Mouse (Mus musculus): ENCODE results near the gene Psen1. TPM values are rescaled to one million over a fixed set of nuclear protein-coding genes. Genes with fewer than 3 reads are reported as not detected.

The Psen1 gene
- 54.9 and 58.6 TPM in 2 replicates for polyA plus RNA-seq (2014; fragmentation: Nextera tagmentation; extraction: Ambion mirVana)

DNA sequence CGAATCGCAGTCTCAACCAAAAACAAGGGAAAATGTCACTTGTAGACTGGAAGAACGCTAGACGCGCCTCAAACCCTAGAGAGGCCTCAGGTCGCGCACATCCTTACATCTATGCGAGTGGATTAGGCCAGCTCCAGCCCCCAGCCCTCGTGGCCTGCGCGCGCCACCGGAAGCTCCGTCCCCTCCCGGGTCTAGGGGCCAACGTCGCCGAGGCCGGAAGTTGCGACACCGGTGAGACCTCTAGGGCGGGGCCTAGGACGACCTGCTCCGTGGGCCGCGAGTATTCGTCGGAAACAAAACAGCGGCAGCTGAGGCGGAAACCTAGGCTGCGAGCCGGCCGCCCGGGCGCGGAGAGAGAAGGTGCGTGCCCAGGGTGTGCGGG, at the start of gene Psen1:
Gene Psen1, plus strand, starts transcription at position 219 of the 382 bp plus-strand sequence.
- Histone ChIP-seq H3K4me1 (ENCODE audit: control insufficient read depth, insufficient read depth, low read length) (peaks cover 6% of the 10 kb centered on the region; the same call in 1 of the 2 replicates), H3K9ac (ENCODE audit: low read depth, low read length) (peak within 1 kb of the TSS; percentile 96), H3K9me3 (replicated peaks; ENCODE audit: control insufficient read depth, low read length) (no peaks in the 10 kb centered on the region), H3K36me3 (ENCODE audit: control insufficient read depth, insufficient read depth, low read length) (no peaks in the 10 kb centered on the region; the same call in 1 of the 2 replicates), H3K27ac (ENCODE audit: low read depth, low read length) (peak within 1 kb of the TSS; percentile 92), H3K27me3 (ENCODE audit: control insufficient read depth, insufficient read depth, low read length) (no peaks in the 10 kb centered on the region), H3K4me3 (ENCODE audit: low read depth, low read length) (peak within 1 kb of the TSS; percentile 96), H3K4me2 (peak within 1 kb of the TSS; percentile 87)
- ATAC-seq (replicated peaks; ENCODE audit: insufficient number of reproducible peaks, low FRiP score, low TSS enrichment), result peak; percentile 98
- under 1% methylated on average over 38 of the region's 38 CpGs for whole genome bisulfite sequencing (ENCODE audit: insufficient replicate concordance)

DNA sequence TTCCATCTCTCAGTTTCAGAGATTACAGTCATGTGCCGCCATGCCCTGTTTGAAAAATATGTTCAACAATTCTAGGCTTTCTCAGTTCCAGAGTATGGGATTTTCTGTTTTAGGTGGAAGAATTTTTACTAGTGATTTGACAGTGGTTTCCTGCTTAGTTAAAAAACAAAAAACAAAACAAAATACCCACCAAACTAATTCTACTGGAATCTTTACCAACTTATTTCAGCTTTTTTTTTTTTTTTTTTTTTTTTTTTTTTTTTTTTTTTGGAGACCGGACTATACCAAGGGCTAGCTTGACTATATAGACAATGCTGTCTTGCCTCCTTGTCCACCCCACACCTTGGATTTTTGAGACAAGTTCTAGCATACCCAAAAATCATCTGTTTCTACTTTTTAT, 46.7 kb upstream of the Psen1 start:
- Histone ChIP-seq H3K36me3 (ENCODE audit: control insufficient read depth, insufficient read depth, low read length) (peaks cover 26% of the 10 kb centered on the region), H3K27me3 (ENCODE audit: control insufficient read depth, insufficient read depth, low read length) (no peaks in the 10 kb centered on the region), H3K27ac (ENCODE audit: low read depth, low read length) (no peak overlapping the region), H3K4me1 (ENCODE audit: control insufficient read depth, insufficient read depth, low read length) (no peaks in the 10 kb centered on the region), H3K9me3 (replicated peaks; ENCODE audit: control insufficient read depth, low read length) (no peaks in the 10 kb centered on the region), H3K4me2 (no peak overlapping the region), H3K4me3 (ENCODE audit: low read depth, low read length) (no peak overlapping the region), H3K9ac (ENCODE audit: low read depth, low read length) (no peak overlapping the region)
- WGBS (ENCODE audit: insufficient replicate concordance), result 96% methylated on average over 2 of the region's 2 CpGs
- no peak for ATAC-seq (replicated peaks; ENCODE audit: insufficient number of reproducible peaks, low FRiP score, low TSS enrichment)

DNA sequence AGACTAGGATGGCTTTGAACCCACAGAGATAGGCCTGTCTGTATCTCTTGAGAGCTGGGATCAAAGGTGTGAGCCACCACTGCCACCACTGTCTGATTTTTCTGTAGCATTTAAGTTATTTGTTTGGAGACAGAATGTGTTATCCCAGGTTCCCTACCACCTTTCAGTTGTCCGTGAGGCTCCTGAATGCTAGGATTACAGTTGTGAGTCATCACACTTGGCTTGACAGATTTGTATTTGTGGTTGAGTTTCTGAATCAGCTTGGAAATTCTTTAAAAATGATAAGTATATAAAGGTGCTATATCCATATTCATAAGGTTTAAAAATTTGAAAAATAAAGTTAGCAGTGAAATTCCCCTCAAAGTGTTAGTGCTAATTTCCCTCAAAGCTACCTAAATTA, 44.8 kb upstream of the Psen1 start:
- H3K4me3 ChIP-seq (ENCODE audit: low read depth, low read length), result no peak overlapping the region
- no peak overlapping the region for H3K27ac ChIP-seq (ENCODE audit: low read depth, low read length)
- H3K4me2 ChIP-seq, result no peak overlapping the region
- no peak overlapping the region for H3K9ac ChIP-seq (ENCODE audit: low read depth, low read length)
- no peak for ATAC-seq (replicated peaks; ENCODE audit: insufficient number of reproducible peaks, low FRiP score, low TSS enrichment)
- no peaks in the 10 kb centered on the region for H3K27me3 ChIP-seq (ENCODE audit: control insufficient read depth, insufficient read depth, low read length)
- WGBS (ENCODE audit: insufficient replicate concordance), result 88% methylated on average over 1 of the region's 1 CpGs
- H3K36me3 ChIP-seq (ENCODE audit: control insufficient read depth, insufficient read depth, low read length), result peaks cover 24% of the 10 kb centered on the region
- no peaks in the 10 kb centered on the region for H3K4me1 ChIP-seq (ENCODE audit: control insufficient read depth, insufficient read depth, low read length)
- H3K9me3 ChIP-seq (replicated peaks; ENCODE audit: control insufficient read depth, low read length), result no peaks in the 10 kb centered on the region

DNA sequence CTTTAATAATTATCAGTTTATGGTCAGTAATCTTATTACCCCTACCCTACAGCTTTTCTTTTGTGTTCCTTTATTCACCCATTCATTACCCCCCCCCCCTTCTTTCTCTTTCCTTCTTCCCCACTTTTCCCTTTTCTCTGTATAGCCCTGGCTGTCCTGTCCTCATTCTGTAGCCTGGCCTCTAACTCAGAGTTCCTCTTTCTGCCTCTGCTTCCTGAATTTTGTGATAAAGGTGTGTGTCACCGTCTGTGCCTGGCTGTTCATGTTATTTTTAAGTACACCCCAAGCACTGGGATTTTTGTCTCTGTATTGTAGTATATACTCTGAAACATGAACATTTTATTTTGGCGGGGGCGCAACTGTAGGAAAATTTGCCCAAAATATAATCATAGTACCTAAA, 37.6 kb upstream of the Psen1 start:
- H3K9ac ChIP-seq (ENCODE audit: low read depth, low read length), result no peak overlapping the region
- no peaks in the 10 kb centered on the region for H3K9me3 ChIP-seq (replicated peaks; ENCODE audit: control insufficient read depth, low read length)
- ATAC-seq (replicated peaks; ENCODE audit: insufficient number of reproducible peaks, low FRiP score, low TSS enrichment), result no peak
- no peak overlapping the region for H3K27ac ChIP-seq (ENCODE audit: low read depth, low read length)
- H3K4me1 ChIP-seq (ENCODE audit: control insufficient read depth, insufficient read depth, low read length), result no peaks in the 10 kb centered on the region
- 82% methylated on average over 3 of the region's 3 CpGs for WGBS (ENCODE audit: insufficient replicate concordance)
- H3K4me2 ChIP-seq, result no peak overlapping the region
- H3K36me3 ChIP-seq (ENCODE audit: control insufficient read depth, insufficient read depth, low read length), result peaks cover 21% of the 10 kb centered on the region
- H3K27me3 ChIP-seq (ENCODE audit: control insufficient read depth, insufficient read depth, low read length), result no peaks in the 10 kb centered on the region
- H3K4me3 ChIP-seq (ENCODE audit: low read depth, low read length), result no peak overlapping the region

DNA sequence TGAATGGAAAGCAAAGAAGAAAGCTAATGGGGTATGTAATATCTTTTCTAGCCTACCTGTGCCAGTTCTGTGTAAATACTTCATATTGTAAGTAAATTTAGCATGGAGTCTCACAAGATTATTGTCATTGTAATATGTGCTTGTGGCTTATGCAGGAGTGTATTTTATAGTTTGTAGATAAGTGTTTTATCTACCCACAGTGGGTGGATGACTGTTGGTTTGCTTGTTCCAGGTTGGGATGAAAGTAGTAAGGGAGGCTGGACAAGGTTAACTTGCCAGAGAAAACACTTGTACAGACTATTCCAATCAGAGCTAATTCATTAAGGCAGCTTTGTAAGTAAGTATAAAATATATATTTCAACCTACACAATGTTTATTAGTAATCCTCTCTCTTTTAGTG, 36.5 kb upstream of the Psen1 start:
- Histone ChIP-seq H3K27ac (ENCODE audit: low read depth, low read length) (no peak overlapping the region), H3K4me1 (ENCODE audit: control insufficient read depth, insufficient read depth, low read length) (no peaks in the 10 kb centered on the region), H3K9me3 (replicated peaks; ENCODE audit: control insufficient read depth, low read length) (no peaks in the 10 kb centered on the region), H3K4me2 (no peak overlapping the region), H3K27me3 (ENCODE audit: control insufficient read depth, insufficient read depth, low read length) (no peaks in the 10 kb centered on the region), H3K9ac (ENCODE audit: low read depth, low read length) (no peak overlapping the region), H3K4me3 (ENCODE audit: low read depth, low read length) (no peak overlapping the region), H3K36me3 (ENCODE audit: control insufficient read depth, insufficient read depth, low read length) (peaks cover 20% of the 10 kb centered on the region)
- ATAC-seq (replicated peaks; ENCODE audit: insufficient number of reproducible peaks, low FRiP score, low TSS enrichment), result no peak

DNA sequence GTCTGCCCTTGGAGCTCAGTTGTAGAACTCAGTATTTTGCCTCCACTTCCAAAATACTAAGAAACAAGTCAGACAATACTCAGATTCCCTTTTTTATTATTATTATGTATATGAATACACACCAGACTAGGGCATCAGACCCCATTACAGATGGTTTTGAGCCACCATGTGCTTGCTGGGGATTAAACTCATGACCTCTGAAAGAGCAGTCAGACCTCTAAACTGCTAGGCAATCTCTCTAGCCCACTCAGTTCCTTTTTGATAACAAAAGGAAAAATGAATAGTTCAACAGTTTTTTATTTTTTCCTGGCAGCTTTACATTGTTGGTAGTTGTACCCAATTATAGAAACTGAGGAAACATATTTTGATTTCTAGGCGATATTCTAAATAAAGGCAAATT, 2.5 kb upstream of the Psen1 start:
- H3K4me3 ChIP-seq (ENCODE audit: low read depth, low read length), result no peak overlapping the region
- H3K4me2 ChIP-seq, result no peak overlapping the region
- ATAC-seq (replicated peaks; ENCODE audit: insufficient number of reproducible peaks, low FRiP score, low TSS enrichment), result no peak
- H3K9ac ChIP-seq (ENCODE audit: low read depth, low read length), result no peak overlapping the region
- no peak overlapping the region for H3K27ac ChIP-seq (ENCODE audit: low read depth, low read length)
- H3K27me3 ChIP-seq (ENCODE audit: control insufficient read depth, insufficient read depth, low read length), result no peaks in the 10 kb centered on the region
- H3K4me1 ChIP-seq (ENCODE audit: control insufficient read depth, insufficient read depth, low read length), result peaks cover 6% of the 10 kb centered on the region; the same call in 1 of the 2 replicates
- 93% methylated on average over 1 of the region's 1 CpGs for WGBS (ENCODE audit: insufficient replicate concordance)
- no peaks in the 10 kb centered on the region for H3K9me3 ChIP-seq (replicated peaks; ENCODE audit: control insufficient read depth, low read length)
- peaks cover 4% of the 10 kb centered on the region; the same call in 1 of the 2 replicates for H3K36me3 ChIP-seq (ENCODE audit: control insufficient read depth, insufficient read depth, low read length)

DNA sequence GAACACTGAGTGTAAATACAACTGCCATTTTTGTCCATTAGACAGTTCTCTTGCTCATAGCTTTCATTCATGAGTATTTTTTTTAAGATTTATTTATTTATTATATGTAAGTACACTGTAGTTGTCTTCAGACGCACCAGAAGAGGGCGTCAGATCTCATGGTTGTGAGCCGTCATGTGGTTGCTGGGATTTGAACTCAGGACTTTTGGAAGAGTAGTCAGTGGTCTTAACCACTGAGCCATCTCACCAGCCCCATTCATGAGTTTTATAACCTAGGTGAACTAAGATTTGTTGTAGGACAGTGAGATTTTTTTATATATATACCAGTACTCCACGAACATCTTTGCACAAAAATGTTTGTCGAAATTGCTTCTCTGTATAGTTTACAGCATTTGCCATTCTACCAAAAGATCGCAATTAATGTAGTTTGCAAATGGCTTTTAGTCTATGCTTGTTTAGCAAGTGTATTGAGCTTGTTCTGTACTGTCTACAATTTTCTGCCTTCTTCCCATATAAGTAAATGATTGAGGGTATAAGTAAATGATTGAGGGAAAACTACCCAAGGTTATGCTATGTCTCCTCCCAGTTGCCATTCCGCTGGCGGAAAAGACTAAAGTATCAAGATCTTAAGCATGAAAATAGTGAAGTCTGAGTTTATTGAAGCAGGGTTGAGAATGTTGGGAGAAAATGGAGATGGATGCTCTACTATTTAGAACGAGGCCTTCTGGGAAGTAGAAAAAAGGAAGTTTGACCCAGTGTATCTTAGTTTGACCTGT, 1.2 kb upstream of the Psen1 start:
- Histone ChIP-seq H3K27me3 (ENCODE audit: control insufficient read depth, insufficient read depth, low read length) (no peaks in the 10 kb centered on the region), H3K4me2 (no peak overlapping the region), H3K9ac (ENCODE audit: low read depth, low read length) (no peak overlapping the region), H3K9me3 (replicated peaks; ENCODE audit: control insufficient read depth, low read length) (no peaks in the 10 kb centered on the region), H3K36me3 (ENCODE audit: control insufficient read depth, insufficient read depth, low read length) (peaks cover 2% of the 10 kb centered on the region; the same call in 1 of the 2 replicates), H3K4me3 (ENCODE audit: low read depth, low read length) (no peak overlapping the region), H3K4me1 (ENCODE audit: control insufficient read depth, insufficient read depth, low read length) (peaks cover 6% of the 10 kb centered on the region; the same call in 1 of the 2 replicates), H3K27ac (ENCODE audit: low read depth, low read length) (0 out of 2 replicates have a peak overlapping the region, but pooled peaks have one; percentile 92)
- WGBS (ENCODE audit: insufficient replicate concordance), result 88% methylated on average over 9 of the region's 9 CpGs
- ATAC-seq (replicated peaks; ENCODE audit: insufficient number of reproducible peaks, low FRiP score, low TSS enrichment), result no peak

DNA sequence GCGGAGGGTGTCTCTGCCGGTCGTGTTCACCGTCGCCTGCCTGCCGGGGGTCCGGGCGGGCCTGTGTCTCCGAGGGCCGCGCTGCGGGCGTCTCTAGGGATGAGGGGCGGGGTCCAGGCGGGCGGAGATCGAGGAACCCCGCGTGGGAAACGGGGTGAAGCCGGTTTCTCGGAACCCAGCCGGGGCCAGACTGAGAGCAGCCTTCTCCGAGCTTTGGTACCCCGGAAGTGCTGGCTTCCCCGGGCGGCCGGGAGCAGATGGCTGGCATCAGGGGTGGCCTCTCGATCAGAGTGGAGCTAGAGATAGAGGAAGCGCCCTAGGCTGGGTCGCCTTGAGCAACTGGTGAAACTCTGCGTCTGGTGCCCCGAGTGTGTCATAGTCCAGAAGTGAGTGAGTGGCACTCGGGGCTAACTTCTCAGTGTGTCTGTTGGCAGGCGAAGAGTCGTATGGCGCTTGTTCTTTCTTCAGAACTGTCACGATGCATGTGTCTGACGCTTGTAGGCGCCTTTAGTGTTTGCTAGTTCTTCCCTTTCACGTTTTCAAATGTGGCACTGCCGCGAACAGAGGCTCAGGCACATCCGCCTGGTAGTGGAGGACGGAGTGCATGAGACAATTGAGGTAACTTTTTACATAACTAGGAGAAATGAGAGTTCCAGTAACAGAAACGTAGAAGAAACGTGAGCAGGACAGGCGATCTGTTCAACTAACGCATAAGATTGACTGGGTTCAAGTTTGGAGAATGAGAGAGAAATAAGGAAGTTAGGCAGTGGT, 549 bp downstream of the Psen1 start:
- Histone ChIP-seq H3K36me3 (ENCODE audit: control insufficient read depth, insufficient read depth, low read length) (no peaks in the 10 kb centered on the region; the same call in 1 of the 2 replicates), H3K27me3 (ENCODE audit: control insufficient read depth, insufficient read depth, low read length) (no peaks in the 10 kb centered on the region), H3K4me3 (ENCODE audit: low read depth, low read length) (peak overlapping the region; percentile 96), H3K27ac (ENCODE audit: low read depth, low read length) (peak overlapping the region; percentile 92), H3K4me1 (ENCODE audit: control insufficient read depth, insufficient read depth, low read length) (peaks cover 6% of the 10 kb centered on the region; the same call in 1 of the 2 replicates), H3K4me2 (peak overlapping the region; percentile 87), H3K9me3 (replicated peaks; ENCODE audit: control insufficient read depth, low read length) (no peaks in the 10 kb centered on the region), H3K9ac (ENCODE audit: low read depth, low read length) (peak overlapping the region; percentile 96)
- ATAC-seq (replicated peaks; ENCODE audit: insufficient number of reproducible peaks, low FRiP score, low TSS enrichment), result peak; percentile 76
- under 1% methylated on average over 49 of the region's 49 CpGs for WGBS (ENCODE audit: insufficient replicate concordance)
